Mouse (Mus musculus) MEL (cell line): ENCODE results near the gene 1700012P22Rik. TPM values are rescaled to one million over a fixed set of nuclear protein-coding genes. Genes with fewer than 3 reads are reported as not detected.

Experiments
- DNase-seq: peaks from one replicate; pipeline ENCODE4 v3.0.0; 2011; ENCODE audit warnings: low read depth, low spot score
- H3K27ac ChIP-seq: 2 replicates; pipeline ENCODE4 v1.5.1; 2012; ENCODE audit warnings: low read depth, mild to moderate bottlenecking, control low read depth, low read length, moderate library complexity; ENCODE audit not compliant: control insufficient read depth
- H3K27me3 ChIP-seq, 2 experiments: fragments of 150-350 bp in 1 of 2; sonication (generic) in 1 of 2; 2 replicates each; pipeline ENCODE4 v1.6.1; 2012; ENCODE audit warnings: low read length in 2 of 2, mild to moderate bottlenecking in 2 of 2, improper control_type of control experiment in 1 of 2, moderate library complexity in 1 of 2; ENCODE audit not compliant: insufficient read depth in 2 of 2, control insufficient read depth in 1 of 2
- H3K36me3 ChIP-seq, 2 experiments: 2 replicates each; pipeline ENCODE4 v1.6.1; 2012 to 2014; ENCODE audit warnings: low read length in 2 of 2, improper control_type of control experiment in 1 of 2, inconsistent platforms in 1 of 2, mild to moderate bottlenecking in 1 of 2; ENCODE audit not compliant: insufficient read depth in 2 of 2, control insufficient read depth in 1 of 2
- H3K4me1 ChIP-seq, 2 experiments: fragments of 150-350 bp in 1 of 2; sonication (generic) in 1 of 2; 2 replicates each; pipeline ENCODE4 v1.6.1; 2012; ENCODE audit warnings: low read length in 2 of 2, improper control_type of control experiment in 1 of 2, mild to moderate bottlenecking in 1 of 2; ENCODE audit not compliant: insufficient read depth in 2 of 2, control insufficient read depth in 1 of 2
- H3K4me3 ChIP-seq, 2 experiments: fragments of 150-350 bp in 1 of 2; sonication (generic) in 1 of 2; 2 replicates each; pipeline ENCODE4 v1.5.1; 2012; ENCODE audit warnings: low read depth in 2 of 2, low read length in 2 of 2, mild to moderate bottlenecking in 2 of 2, moderate library complexity in 2 of 2, control low read depth in 1 of 2, improper control_type of control experiment in 1 of 2; ENCODE audit not compliant: control insufficient read depth in 1 of 2, insufficient read depth in 1 of 2
- H3K79me2 ChIP-seq: 2 replicates; pipeline ENCODE4 v1.6.1; 2012; ENCODE audit warnings: mild to moderate bottlenecking, low read length, moderate library complexity; ENCODE audit not compliant: control insufficient read depth, poor library complexity, insufficient read depth
- H3K9ac ChIP-seq: 2 replicates; pipeline ENCODE4 v1.6.1; 2012; ENCODE audit warnings: low read depth, mild to moderate bottlenecking, control low read depth, low read length, moderate library complexity; ENCODE audit not compliant: control insufficient read depth, poor library complexity, severe bottlenecking
- H3K9me3 ChIP-seq: fragments of 150-350 bp; sonication (generic); replicated peaks from 2 replicates; pipeline ENCODE4 v1.6.1; 2012; ENCODE audit warnings: mild to moderate bottlenecking, low read length, improper control_type of control experiment, moderate library complexity; ENCODE audit not compliant: insufficient read depth
- CHD2 ChIP-seq: IDR thresholded peaks from 2 replicates; pipeline ENCODE4 v1.6.1; 2011; ENCODE audit warnings: low read length, improper control_type of control experiment
- E2F4 ChIP-seq: IDR thresholded peaks from 2 replicates; pipeline ENCODE4 v1.6.1; 2011; ENCODE audit warnings: low read depth, low read length, improper control_type of control experiment, borderline replicate concordance
- EP300 ChIP-seq, 2 experiments: IDR thresholded peaks; 2 replicates each; pipeline ENCODE4 v1.6.1; 2011; ENCODE audit warnings: improper control_type of control experiment in 2 of 2, low read length in 2 of 2, low read depth in 1 of 2, mild to moderate bottlenecking in 1 of 2
- ETS1 ChIP-seq: IDR thresholded peaks from 2 replicates; pipeline ENCODE4 v1.6.1; 2012; ENCODE audit warnings: low read depth, mild to moderate bottlenecking, inconsistent platforms, low read length, improper control_type of control experiment, moderate library complexity
- GABPA ChIP-seq: IDR thresholded peaks from 2 replicates; pipeline ENCODE4 v1.6.1; 2012; ENCODE audit warnings: low read depth, mild to moderate bottlenecking, inconsistent platforms, low read length, improper control_type of control experiment, moderate library complexity
- GATA1 ChIP-seq: IDR thresholded peaks from 2 replicates; pipeline ENCODE4 v1.6.1; 2011; ENCODE audit warnings: low read depth, low read length, improper control_type of control experiment
- HCFC1 ChIP-seq: IDR thresholded peaks from 2 replicates; pipeline ENCODE4 v1.6.1; 2012; ENCODE audit warnings: low read depth, mild to moderate bottlenecking, inconsistent platforms, low read length, improper control_type of control experiment, moderate library complexity
- JUND ChIP-seq: IDR thresholded peaks from 2 replicates; pipeline ENCODE4 v1.6.1; 2011; ENCODE audit warnings: low read depth, mild to moderate bottlenecking, improper control_type of control experiment, low read length
- KAT2A ChIP-seq: conservative IDR thresholded peaks from 2 replicates; pipeline ENCODE4 v1.6.1; 2012; ENCODE audit warnings: low read depth, low read length, improper control_type of control experiment, inconsistent platforms
- MAZ ChIP-seq: IDR thresholded peaks from 2 replicates; pipeline ENCODE4 v1.6.1; 2012; ENCODE audit warnings: low read depth, mild to moderate bottlenecking, inconsistent platforms, low read length, improper control_type of control experiment
- MYB ChIP-seq: IDR thresholded peaks from 2 replicates; pipeline ENCODE4 v1.6.1; 2011; ENCODE audit warnings: mild to moderate bottlenecking, low read depth, low read length, improper control_type of control experiment
- MYC ChIP-seq: IDR thresholded peaks from 2 replicates; pipeline ENCODE4 v1.6.1; 2011; ENCODE audit warnings: low read depth, mild to moderate bottlenecking, low read length, improper control_type of control experiment, moderate library complexity
- NELFE ChIP-seq: IDR thresholded peaks from 2 replicates; pipeline ENCODE4 v1.6.1; 2011; ENCODE audit warnings: low read depth, low read length, improper control_type of control experiment
- SIN3A ChIP-seq: IDR thresholded peaks from 2 replicates; pipeline ENCODE4 v1.6.1; 2012; ENCODE audit warnings: low read length, improper control_type of control experiment, inconsistent platforms
- SMC3 ChIP-seq: IDR thresholded peaks from 2 replicates; pipeline ENCODE4 v1.6.1; 2011; ENCODE audit warnings: low read depth, low read length, improper control_type of control experiment
- TAL1 ChIP-seq: IDR thresholded peaks from 2 replicates; pipeline ENCODE4 v1.6.1; 2012; ENCODE audit warnings: mild to moderate bottlenecking, inconsistent platforms, low read length, moderate library complexity, mixed read lengths
- TBP ChIP-seq: IDR thresholded peaks from 2 replicates; pipeline ENCODE4 v1.8.0; 2011; ENCODE audit warnings: low read depth, low read length, improper control_type of control experiment
- TCF12 ChIP-seq: IDR thresholded peaks from 2 replicates; pipeline ENCODE4 v1.6.1; 2014; ENCODE audit warnings: low read depth, mild to moderate bottlenecking, inconsistent platforms, low read length, improper control_type of control experiment, moderate library complexity
- USF1 ChIP-seq: IDR thresholded peaks from 2 replicates; pipeline ENCODE4 v1.6.1; 2014; ENCODE audit warnings: low read depth, mild to moderate bottlenecking, inconsistent platforms, low read length, improper control_type of control experiment, moderate library complexity
- ZC3H11A ChIP-seq: IDR thresholded peaks from 2 replicates; pipeline ENCODE4 v1.6.1; 2012; ENCODE audit warnings: low read depth, mild to moderate bottlenecking, inconsistent platforms, low read length, improper control_type of control experiment
- ZKSCAN1 ChIP-seq: IDR thresholded peaks from 2 replicates; pipeline ENCODE4 v1.6.1; 2012; ENCODE audit warnings: low read depth, mild to moderate bottlenecking, inconsistent platforms, low read length, improper control_type of control experiment, moderate library complexity
- ZMIZ1 ChIP-seq: IDR thresholded peaks from 2 replicates; pipeline ENCODE4 v1.6.1; 2012; ENCODE audit warnings: low read depth, mild to moderate bottlenecking, inconsistent platforms, low read length, improper control_type of control experiment, moderate library complexity
- polyA plus RNA-seq, 2 experiments: library from polyadenylated mRNA; stranded (reverse) in 1 of 2; unstranded in 1 of 2; fragments of >175 nt in 1 of 2; fragments of >200 nt in 1 of 2; gene quantifications; 2 replicates each; pipeline versions ENCODE4 v1.2.1 to v1.2.4; 2012; ENCODE audit warnings: low replicate concordance in 2 of 2, low read depth in 1 of 2; ENCODE audit not compliant: insufficient read length in 2 of 2, insufficient read depth in 1 of 2, missing spikeins in 1 of 2
- total RNA-seq: library from RNA; depleted of rRNA; stranded (reverse); fragments of 300-350 nt; gene quantifications from 2 replicates; pipeline ENCODE4 v1.2.3, GENCODE M21; 2012

The 1700012P22Rik gene
- total and polyA plus RNA-seq, 3 experiments, result not detected

DNA sequence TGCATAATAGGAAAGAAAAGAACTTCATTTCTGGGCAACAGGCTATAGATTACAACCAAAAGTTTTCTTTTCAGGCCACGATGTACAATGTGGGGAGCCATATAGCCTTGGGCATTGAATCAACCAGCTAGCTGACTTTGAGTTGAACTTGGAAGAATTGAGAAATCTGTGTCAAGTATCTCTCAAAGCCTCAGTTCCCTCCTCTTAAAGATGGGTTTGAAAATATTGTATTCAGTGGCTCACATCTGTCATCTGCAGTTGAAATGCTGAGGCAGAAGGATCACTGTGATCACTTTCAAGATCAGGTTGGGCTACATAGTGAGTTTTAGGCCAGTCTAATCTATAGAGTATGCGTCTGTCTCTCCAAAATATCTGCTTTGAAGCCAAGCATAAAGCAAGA is 14.6 kb upstream of the 1700012P22Rik start, which contains the start of gene Gm9944:
Gene Gm9944 (minus strand): TSS at position 101 of the 400 bp plus-strand sequence.
- TF ChIP-seq E2F4, result no peak
- no peak for TF ChIP-seq MYB
- no peak for TF ChIP-seq MAZ
- no peak for TF ChIP-seq TBP
- TF ChIP-seq ZKSCAN1, result no peak
- TF ChIP-seq ZMIZ1, result no peak
- TF ChIP-seq SIN3A, result no peak
- no peak for TF ChIP-seq MYC
- TF ChIP-seq KAT2A, result no peak
- no peak for TF ChIP-seq TCF12
- no peak for TF ChIP-seq JUND
- TF ChIP-seq SMC3, result no peak
- TF ChIP-seq CHD2, result no peak
- Histone ChIP-seq H3K27ac (no peak within 1 kb of the TSS), H3K36me3 (no peaks in the 10 kb centered on the region), H3K4me1 (no peaks in the 10 kb centered on the region), H3K4me3 (no peak within 1 kb of the TSS), H3K79me2 (no peaks in the 10 kb centered on the region), H3K9ac (no peak within 1 kb of the TSS), H3K27me3 (no peaks in the 10 kb centered on the region), H3K9me3 (no peaks in the 10 kb centered on the region)
- DNase-seq, result no peak

- H3K27me3 ChIP-seq, result no peaks in the 10 kb centered on the region
- H3K9ac ChIP-seq, result no peak overlapping the region
- H3K4me3 ChIP-seq, result no peak overlapping the region
- no peaks in the 10 kb centered on the region for H3K9me3 ChIP-seq
- no peaks in the 10 kb centered on the region for H3K79me2 ChIP-seq
- TF ChIP-seq ZKSCAN1, result no peak
- TF ChIP-seq GABPA, result no peak
- no peak for TF ChIP-seq ZC3H11A
- no peak for TF ChIP-seq EP300 (IDR thresholded peaks at IDR 0.05; ENCODE audit: low read depth in 1 of 2, low read length in 2 of 2)
- no peak for TF ChIP-seq ETS1
- no peak for TF ChIP-seq USF1
- no peak for TF ChIP-seq GATA1
- TF ChIP-seq HCFC1, result no peak
- no peak for TF ChIP-seq JUND
- TF ChIP-seq TAL1, result no peak
- no peak for TF ChIP-seq KAT2A
- TF ChIP-seq NELFE, result no peak
- no peaks in the 10 kb centered on the region for H3K36me3 ChIP-seq
- H3K4me1 ChIP-seq, result no peaks in the 10 kb centered on the region
- H3K27ac ChIP-seq, result no peak overlapping the region
- DNase-seq, result no peak
Measured at GRCm38 (mm10) chr4:144448546-144448945, 10.0 kb upstream of the 1700012P22Rik start.
